Mouse (Mus musculus) liver, embryonic 14.5 days (tissue): ENCODE data around the gene Mre11a.

Experiments
- CTCF ChIP-seq: IDR thresholded peaks from 2 replicates; pipeline ENCODE4 v1.5.1; 2016; ENCODE audit warnings: antibody characterized with exemption, low read depth, control low read depth
- EP300 ChIP-seq: IDR thresholded peaks from 2 replicates; pipeline ENCODE4 v1.6.1; 2016; ENCODE audit warnings: antibody characterized with exemption, low read depth

DNA sequence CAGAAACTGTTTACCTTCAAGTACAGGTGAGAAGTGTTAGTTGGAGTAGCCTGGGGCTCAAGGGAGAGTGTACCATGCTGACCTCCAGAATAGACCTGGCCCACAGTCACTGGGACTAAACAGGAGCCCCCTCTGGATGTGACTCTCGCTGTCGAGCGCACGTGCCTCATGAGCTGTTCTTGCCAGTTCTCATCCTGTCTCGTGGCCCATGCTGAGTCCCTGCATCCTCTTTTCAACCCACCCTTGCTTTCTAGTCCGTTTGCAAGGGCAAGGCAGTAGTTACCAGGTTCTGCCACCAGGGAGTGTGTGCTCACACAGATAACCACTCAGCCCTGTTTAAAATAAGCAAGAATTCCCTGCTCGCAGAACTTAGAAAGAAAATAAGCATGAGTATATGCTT is 82.5 kb downstream of the Mre11a start:
- TF ChIP-seq CTCF (peak; percentile 68), EP300 (no peak)
